Mouse (Mus musculus) gastrocnemius, adult 2 months (tissue): Measurements from ENCODE around the gene Pard3. TPM values are rescaled to one million over a fixed set of nuclear protein-coding genes. Genes with fewer than 3 reads are reported as not detected.

Source experiments
- DNase-seq: peaks from one replicate; pipeline ENCODE4 v3.0.0; 2022
- H3K27ac ChIP-seq: fragments of 200-600 bp; 2 replicates; pipeline ENCODE4 v1.8.1; 2022; ENCODE audit warnings: mild to moderate bottlenecking
- H3K4me3 ChIP-seq: fragments of 200-600 bp; 2 replicates; pipeline ENCODE4 v1.8.1; 2022; ENCODE audit warnings: mild to moderate bottlenecking, moderate library complexity
- CTCF ChIP-seq: fragments of 200-600 bp; IDR thresholded peaks from 2 replicates; pipeline ENCODE4 v1.8.1; 2022; ENCODE audit warnings: antibody characterized with exemption, mild to moderate bottlenecking, moderate library complexity
- intact Hi-C: fragments of 180-260 bp; cut with DNase I; formaldehyde crosslinking; loops from one replicate; pipeline ENCODE4 v1.15.1; 2025
- total RNA-seq, 2 experiments: library from RNA; stranded (reverse); gene quantifications; 2 replicates each; pipeline ENCODE4 v1.2.3; 2021

The Pard3 gene
- total RNA-seq, 2 experiments from 2014 or later = 29.8 to 30.2 TPM

- no peak for TF ChIP-seq CTCF
- Histone ChIP-seq H3K27ac (no peak overlapping the region), H3K4me3 (no peak overlapping the region)
- DNase-seq = no peak
- intact Hi-C loops = no loop called here
Measured at GRCm38 (mm10) chr8:127090435-127090834, 26.7 kb downstream of the Pard3 start.

GRCm38 (mm10) chr8:127091936-127092335, 28.2 kb downstream of the Pard3 start:
- H3K27ac ChIP-seq = no peak overlapping the region
- H3K4me3 ChIP-seq = no peak overlapping the region
- intact Hi-C loops = no loop called here
- TF ChIP-seq CTCF = no peak
- no peak for DNase-seq

GRCm38 (mm10) chr8:127092383-127093112, 28.9 kb downstream of the Pard3 start:
- intact Hi-C loops = no loop called here
- no peak for TF ChIP-seq CTCF
- H3K4me3 ChIP-seq = no peak overlapping the region
- no peak for DNase-seq
- H3K27ac ChIP-seq = no peak overlapping the region

GRCm38 (mm10) chr8:127093113-127093426, 29.4 kb downstream of the Pard3 start:
- no peak overlapping the region for H3K27ac ChIP-seq
- no peak overlapping the region for H3K4me3 ChIP-seq
- TF ChIP-seq CTCF = no peak
- intact Hi-C loops = no loop called here
- no peak for DNase-seq

GRCm38 (mm10) chr8:127095763-127096162, 32.1 kb downstream of the Pard3 start:
- no peak for TF ChIP-seq CTCF
- intact Hi-C loops = no loop called here
- no peak for DNase-seq
- Histone ChIP-seq H3K27ac (no peak overlapping the region), H3K4me3 (no peak overlapping the region)

- Histone ChIP-seq H3K27ac (no peak overlapping the region), H3K4me3 (no peak overlapping the region)
- intact Hi-C loops = no loop called here
- no peak for TF ChIP-seq CTCF
- no peak for DNase-seq
Measured at GRCm38 (mm10) chr8:127099439-127100090, 35.9 kb downstream of the Pard3 start.

GRCm38 (mm10) chr8:127103256-127103655, 39.6 kb downstream of the Pard3 start:
- Histone ChIP-seq H3K27ac (no peak overlapping the region), H3K4me3 (no peak overlapping the region)
- no peak for DNase-seq
- no peak for TF ChIP-seq CTCF
- intact Hi-C loops = no loop called here

GRCm38 (mm10) chr8:127104616-127105015, 40.9 kb downstream of the Pard3 start:
- H3K27ac ChIP-seq = no peak overlapping the region
- intact Hi-C loops = no loop called here
- no peak for TF ChIP-seq CTCF
- no peak overlapping the region for H3K4me3 ChIP-seq
- no peak for DNase-seq

GRCm38 (mm10) chr8:127107928-127108327, 44.2 kb downstream of the Pard3 start:
- TF ChIP-seq CTCF = no peak
- no peak overlapping the region for H3K4me3 ChIP-seq
- intact Hi-C loops = no loop called here
- no peak overlapping the region for H3K27ac ChIP-seq
- peak; percentile 56 for DNase-seq

- DNase-seq = no peak
- no peak for TF ChIP-seq CTCF
- intact Hi-C loops = no loop called here
- no peak overlapping the region for H3K27ac ChIP-seq
- H3K4me3 ChIP-seq = no peak overlapping the region
Measured at GRCm38 (mm10) chr8:127113209-127113608, 49.5 kb downstream of the Pard3 start.

- Histone ChIP-seq H3K4me3 (no peak overlapping the region), H3K27ac (no peak overlapping the region)
- TF ChIP-seq CTCF = no peak
- DNase-seq = no peak
- intact Hi-C loops = no loop called here
Measured at GRCm38 (mm10) chr8:127115837-127116236, 52.1 kb downstream of the Pard3 start.

GRCm38 (mm10) chr8:127118373-127118861, 54.7 kb downstream of the Pard3 start:
- intact Hi-C loops = no loop called here
- peak; percentile 88 for DNase-seq
- Histone ChIP-seq H3K4me3 (peak overlapping the region; percentile 59), H3K27ac (peak overlapping the region; percentile 79)
- TF ChIP-seq CTCF = no peak

- DNase-seq = no peak
- no peak for TF ChIP-seq CTCF
- no peak overlapping the region for H3K27ac ChIP-seq
- no peak overlapping the region for H3K4me3 ChIP-seq
- intact Hi-C loops = no loop called here
Measured at GRCm38 (mm10) chr8:127123391-127123790, 59.7 kb downstream of the Pard3 start.

- intact Hi-C loops = no loop called here
- no peak for TF ChIP-seq CTCF
- H3K27ac ChIP-seq = 0 out of 2 replicates have a peak overlapping the region, but pooled peaks have one; percentile 1
- no peak for DNase-seq
- H3K4me3 ChIP-seq = no peak overlapping the region
Measured at GRCm38 (mm10) chr8:127124795-127125194, 61.1 kb downstream of the Pard3 start.
